Mouse (Mus musculus): ENCODE results near the gene Stox2. TPM values are rescaled to one million over a fixed set of nuclear protein-coding genes. Genes with fewer than 3 reads are reported as not detected.

Gene Stox2
- polyA plus RNA-seq, 1 experiment from 2014 or later = 7.2 TPM

DNA sequence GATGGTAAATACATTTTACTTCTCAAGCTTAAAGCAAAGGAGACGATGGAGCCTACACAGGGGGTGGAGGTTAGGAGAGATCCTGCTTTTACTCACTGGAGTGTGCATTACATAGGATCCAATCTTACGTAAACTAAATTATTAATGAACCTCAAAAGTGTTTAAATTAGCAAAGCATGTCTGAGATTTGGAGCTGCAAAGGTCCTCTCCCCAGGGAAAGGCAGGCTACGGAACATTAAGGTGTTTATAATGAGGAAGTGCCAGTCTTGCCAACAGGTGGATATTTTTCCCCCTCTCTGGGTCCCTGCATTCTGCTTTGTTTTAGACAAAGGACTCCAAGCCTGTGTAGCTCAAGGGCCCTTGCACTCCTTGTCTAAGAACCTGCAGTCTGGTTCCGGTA is 205.3 kb downstream of the Stox2 start:
- H3K4me3 ChIP-seq = no peak overlapping the region
- no peak for ATAC-seq (ENCODE audit: extremely low read depth, insufficient number of reproducible peaks, low FRiP score, low TSS enrichment)
- peaks cover 58% of the 10 kb centered on the region for H3K4me1 ChIP-seq
- no peaks in the 10 kb centered on the region for H3K36me3 ChIP-seq
- no peaks in the 10 kb centered on the region for H3K27me3 ChIP-seq (replicated peaks)
- no peak overlapping the region for H3K4me2 ChIP-seq
- H3K9me3 ChIP-seq = no peaks in the 10 kb centered on the region
- no peak overlapping the region for H3K9ac ChIP-seq
- no peak overlapping the region for H3K27ac ChIP-seq (replicated peaks)
- 88% methylated on average over 4 of the region's 4 CpGs for WGBS

GRCm38 (mm10) chr8:47240266-47240665 is 205.9 kb downstream of the Stox2 start:
- Histone ChIP-seq H3K27ac (replicated peaks) (no peak overlapping the region), H3K36me3 (no peaks in the 10 kb centered on the region), H3K4me3 (no peak overlapping the region), H3K9ac (peak overlapping the region; percentile 28; the same call in 1 of the 2 replicates), H3K9me3 (no peaks in the 10 kb centered on the region), H3K4me1 (peaks cover 58% of the 10 kb centered on the region), H3K4me2 (0 out of 2 replicates have a peak overlapping the region, but pooled peaks have one; percentile 22), H3K27me3 (replicated peaks) (no peaks in the 10 kb centered on the region)
- 59% methylated on average over 7 of the region's 7 CpGs for WGBS
- ATAC-seq (ENCODE audit: extremely low read depth, insufficient number of reproducible peaks, low FRiP score, low TSS enrichment) = no peak

GRCm38 (mm10) chr8:47232081-47232480 is 214.1 kb downstream of the Stox2 start:
- 69% methylated on average over 3 of the region's 3 CpGs for WGBS
- no peak overlapping the region for H3K9ac ChIP-seq
- no peak for ATAC-seq (ENCODE audit: extremely low read depth, insufficient number of reproducible peaks, low FRiP score, low TSS enrichment)

GRCm38 (mm10) chr8:47230057-47230456 is 216.1 kb downstream of the Stox2 start:
- Histone ChIP-seq H3K4me1 (peaks cover 32% of the 10 kb centered on the region), H3K27ac (replicated peaks) (no peak overlapping the region), H3K4me3 (no peak overlapping the region), H3K36me3 (no peaks in the 10 kb centered on the region), H3K9ac (no peak overlapping the region), H3K27me3 (replicated peaks) (no peaks in the 10 kb centered on the region), H3K4me2 (no peak overlapping the region), H3K9me3 (no peaks in the 10 kb centered on the region)
- no peak for ATAC-seq (ENCODE audit: extremely low read depth, insufficient number of reproducible peaks, low FRiP score, low TSS enrichment)
- WGBS = 85% methylated on average over 5 of the region's 5 CpGs

More at GRCm38 (mm10) chr8:47232081-47232480, 214.1 kb downstream of the Stox2 start:
- H3K27ac ChIP-seq (replicated peaks) = no peak overlapping the region
- H3K27me3 ChIP-seq (replicated peaks) = no peaks in the 10 kb centered on the region
- no peak overlapping the region for H3K4me3 ChIP-seq
- no peaks in the 10 kb centered on the region for H3K9me3 ChIP-seq
- H3K4me1 ChIP-seq = peaks cover 37% of the 10 kb centered on the region
- H3K36me3 ChIP-seq = no peaks in the 10 kb centered on the region
- no peak overlapping the region for H3K4me2 ChIP-seq

DNA sequence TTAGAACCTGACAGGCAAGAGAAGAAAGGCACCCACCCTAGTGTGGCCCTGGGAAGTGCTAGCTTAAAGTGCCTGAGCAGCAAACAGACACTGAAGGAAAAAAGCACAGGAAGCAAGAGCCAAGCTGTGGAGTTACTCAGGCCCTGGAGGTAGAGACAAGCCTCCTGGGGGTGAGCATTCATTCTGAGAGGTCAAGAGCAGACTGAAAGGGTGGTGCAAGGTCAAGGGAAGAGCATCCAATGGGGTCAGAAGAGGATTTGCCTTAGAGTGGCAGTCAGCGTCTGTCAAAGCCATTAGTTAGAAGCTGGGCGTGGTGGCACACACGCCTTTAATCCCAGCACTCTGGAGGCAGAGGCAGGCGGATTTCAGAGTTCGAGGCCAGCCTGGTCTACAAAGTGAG is 224.3 kb downstream of the Stox2 start:
- Histone ChIP-seq H3K9ac (no peak overlapping the region), H3K36me3 (no peaks in the 10 kb centered on the region), H3K4me1 (peaks cover 41% of the 10 kb centered on the region), H3K9me3 (no peaks in the 10 kb centered on the region), H3K4me2 (no peak overlapping the region), H3K4me3 (no peak overlapping the region), H3K27me3 (replicated peaks) (no peaks in the 10 kb centered on the region), H3K27ac (replicated peaks) (no peak overlapping the region)
- no peak for ATAC-seq (ENCODE audit: extremely low read depth, insufficient number of reproducible peaks, low FRiP score, low TSS enrichment)
- 77% methylated on average over 5 of the region's 5 CpGs for WGBS

DNA sequence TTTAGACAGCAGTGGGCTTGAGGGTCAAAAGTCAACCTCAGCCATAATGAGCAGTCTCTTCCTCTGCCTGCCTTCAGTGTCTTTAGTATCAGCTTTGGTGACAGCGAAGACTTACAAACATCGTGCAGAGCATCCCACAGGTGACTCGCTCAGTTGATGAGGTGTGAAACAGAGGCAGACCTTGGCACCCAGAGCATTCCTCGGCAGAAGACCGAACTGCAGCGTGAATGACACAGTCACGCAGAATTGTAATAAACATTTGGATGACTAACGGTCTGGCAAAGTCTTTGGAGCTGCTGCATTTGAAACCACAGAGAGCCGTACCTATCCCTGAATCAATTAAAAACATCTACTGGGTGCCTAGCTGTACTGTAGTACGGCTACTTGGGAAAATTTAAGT is 225.0 kb downstream of the Stox2 start:
- no peaks in the 10 kb centered on the region for H3K9me3 ChIP-seq
- ATAC-seq (ENCODE audit: extremely low read depth, insufficient number of reproducible peaks, low FRiP score, low TSS enrichment) = no peak
- no peak overlapping the region for H3K4me2 ChIP-seq
- H3K27me3 ChIP-seq (replicated peaks) = no peaks in the 10 kb centered on the region
- no peak overlapping the region for H3K9ac ChIP-seq
- WGBS = 67% methylated on average over 10 of the region's 10 CpGs
- peaks cover 41% of the 10 kb centered on the region for H3K4me1 ChIP-seq
- no peak overlapping the region for H3K27ac ChIP-seq (replicated peaks)
- H3K4me3 ChIP-seq = no peak overlapping the region
- H3K36me3 ChIP-seq = no peaks in the 10 kb centered on the region

DNA sequence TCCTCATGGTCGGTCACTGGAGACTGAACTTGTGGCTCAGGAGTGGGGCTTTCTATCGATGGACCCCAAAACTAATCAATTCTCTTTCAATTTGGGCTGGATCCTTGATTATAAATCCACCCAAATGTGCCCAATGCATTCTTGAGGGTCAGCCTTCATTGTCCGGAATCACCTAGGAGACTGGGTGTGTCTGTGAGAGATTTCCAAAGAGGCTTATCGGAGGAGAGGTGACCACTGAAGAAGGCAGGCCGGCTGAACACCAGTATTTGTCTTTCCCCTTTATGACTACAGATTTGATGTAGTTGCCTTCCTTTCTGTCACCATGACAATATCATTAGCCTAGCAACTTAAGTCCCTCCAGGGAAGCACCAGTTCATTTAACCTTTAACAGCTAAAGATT is 225.8 kb downstream of the Stox2 start:
- no peak for ATAC-seq (ENCODE audit: extremely low read depth, insufficient number of reproducible peaks, low FRiP score, low TSS enrichment)
- Histone ChIP-seq H3K4me2 (no peak overlapping the region), H3K27me3 (replicated peaks) (no peaks in the 10 kb centered on the region), H3K4me3 (no peak overlapping the region), H3K9ac (no peak overlapping the region), H3K9me3 (no peaks in the 10 kb centered on the region), H3K27ac (replicated peaks) (no peak overlapping the region), H3K36me3 (no peaks in the 10 kb centered on the region), H3K4me1 (peaks cover 41% of the 10 kb centered on the region)
- whole genome bisulfite sequencing = 87% methylated on average over 5 of the region's 5 CpGs

GRCm38 (mm10) chr8:47218536-47218935 is 227.6 kb downstream of the Stox2 start:
- peak overlapping the region; percentile 17; the same call in 1 of the 2 replicates for H3K9ac ChIP-seq
- H3K4me3 ChIP-seq = no peak overlapping the region
- H3K27me3 ChIP-seq (replicated peaks) = no peaks in the 10 kb centered on the region
- ATAC-seq (ENCODE audit: extremely low read depth, insufficient number of reproducible peaks, low FRiP score, low TSS enrichment) = no peak
- WGBS = 30% methylated on average over 6 of the region's 6 CpGs
- H3K36me3 ChIP-seq = no peaks in the 10 kb centered on the region
- H3K27ac ChIP-seq (replicated peaks) = peak overlapping the region; percentile 71
- peaks cover 41% of the 10 kb centered on the region for H3K4me1 ChIP-seq
- peak overlapping the region; percentile 54 for H3K4me2 ChIP-seq
- no peaks in the 10 kb centered on the region for H3K9me3 ChIP-seq

DNA sequence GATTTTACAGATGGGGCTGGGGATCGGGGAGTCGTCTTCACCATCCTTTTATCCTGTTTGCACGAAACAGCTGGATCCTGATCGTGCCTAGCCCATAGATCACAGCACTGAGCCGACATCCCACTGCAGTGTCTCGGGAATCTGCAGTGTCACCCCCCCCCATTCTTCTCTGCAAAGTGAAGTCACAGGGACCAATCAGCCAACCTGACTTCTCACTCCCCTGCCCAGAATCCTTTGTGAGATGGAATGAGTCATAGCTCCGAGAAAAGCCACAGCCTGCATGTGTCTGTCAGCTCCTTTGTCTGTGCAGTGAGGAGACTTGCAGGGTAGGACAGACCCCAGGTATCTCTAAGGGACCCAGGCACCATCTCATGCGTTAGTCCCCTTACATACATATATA is 228.1 kb downstream of the Stox2 start:
- peak overlapping the region; percentile 54 for H3K4me2 ChIP-seq
- peak; percentile 56; the same call in 1 of the 2 replicates for ATAC-seq (ENCODE audit: extremely low read depth, insufficient number of reproducible peaks, low FRiP score, low TSS enrichment)

DNA sequence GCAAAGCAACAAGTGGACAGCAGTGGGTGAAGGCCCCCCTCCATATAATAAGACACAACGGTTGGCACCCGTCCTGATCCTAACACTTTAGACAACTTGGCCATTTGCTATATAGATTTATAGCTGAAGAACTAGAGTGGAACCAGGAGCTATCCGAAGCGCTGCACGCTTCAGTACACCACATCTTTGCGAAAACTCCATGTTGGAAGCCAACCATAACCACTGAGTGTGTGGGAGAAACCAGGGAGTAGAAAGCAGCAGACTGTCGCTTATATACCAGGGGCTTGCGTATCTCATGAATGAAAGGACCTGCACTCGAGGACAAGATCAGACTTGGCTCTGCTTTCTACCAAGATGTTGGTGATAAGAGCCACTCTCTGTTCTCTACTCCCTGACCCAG is 234.0 kb downstream of the Stox2 start:
- Histone ChIP-seq H3K9ac (no peak overlapping the region), H3K36me3 (no peaks in the 10 kb centered on the region), H3K27me3 (replicated peaks) (no peaks in the 10 kb centered on the region), H3K4me2 (no peak overlapping the region), H3K4me3 (no peak overlapping the region), H3K27ac (replicated peaks) (no peak overlapping the region), H3K4me1 (peaks cover 19% of the 10 kb centered on the region), H3K9me3 (no peaks in the 10 kb centered on the region)
- 81% methylated on average over 9 of the region's 9 CpGs for WGBS
- ATAC-seq (ENCODE audit: extremely low read depth, insufficient number of reproducible peaks, low FRiP score, low TSS enrichment) = no peak

More for the DNA sequence above, 228.1 kb downstream of the Stox2 start:
- Histone ChIP-seq H3K27me3 (replicated peaks) (no peaks in the 10 kb centered on the region), H3K9me3 (no peaks in the 10 kb centered on the region), H3K9ac (peak overlapping the region; percentile 17; the same call in 1 of the 2 replicates), H3K27ac (replicated peaks) (peak overlapping the region; percentile 71), H3K36me3 (no peaks in the 10 kb centered on the region), H3K4me3 (peak overlapping the region; percentile 17; the same call in 1 of the 2 replicates), H3K4me1 (peaks cover 38% of the 10 kb centered on the region)
- 17% methylated on average over 8 of the region's 8 CpGs for WGBS

DNA sequence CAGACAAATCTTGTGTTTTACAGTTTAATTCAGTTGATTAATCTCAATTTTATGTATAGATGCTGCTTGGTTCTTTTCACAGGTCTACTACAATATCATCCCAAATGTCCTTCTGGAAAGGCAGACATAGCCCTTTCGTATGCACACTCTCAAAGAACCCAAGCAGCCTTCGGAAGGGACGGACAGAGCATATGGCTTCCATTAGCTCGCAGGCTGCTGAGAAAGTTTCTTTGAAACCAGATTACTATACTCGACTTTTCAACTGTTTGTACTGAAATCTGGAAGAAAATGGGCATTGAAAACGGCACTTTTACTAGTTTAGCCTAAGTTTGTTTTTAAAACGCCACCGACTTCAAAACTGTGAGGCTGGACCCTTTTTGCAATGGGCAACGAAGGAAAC is 234.9 kb downstream of the Stox2 start:
- Histone ChIP-seq H3K4me2 (no peak overlapping the region), H3K9ac (no peak overlapping the region), H3K4me3 (no peak overlapping the region), H3K9me3 (no peaks in the 10 kb centered on the region), H3K27me3 (replicated peaks) (no peaks in the 10 kb centered on the region), H3K27ac (replicated peaks) (no peak overlapping the region), H3K36me3 (no peaks in the 10 kb centered on the region), H3K4me1 (peaks cover 27% of the 10 kb centered on the region)
- ATAC-seq (ENCODE audit: extremely low read depth, insufficient number of reproducible peaks, low FRiP score, low TSS enrichment) = no peak
- 70% methylated on average over 9 of the region's 9 CpGs for WGBS

- H3K4me1 ChIP-seq = peaks cover 35% of the 10 kb centered on the region
- H3K4me3 ChIP-seq = no peak overlapping the region
- H3K4me2 ChIP-seq = no peak overlapping the region
- H3K27ac ChIP-seq (replicated peaks) = no peak overlapping the region
- H3K27me3 ChIP-seq (replicated peaks) = no peaks in the 10 kb centered on the region
- H3K36me3 ChIP-seq = no peaks in the 10 kb centered on the region
- H3K9me3 ChIP-seq = no peaks in the 10 kb centered on the region
- no peak for ATAC-seq (ENCODE audit: extremely low read depth, insufficient number of reproducible peaks, low FRiP score, low TSS enrichment)
- no peak overlapping the region for H3K9ac ChIP-seq
- 45% methylated on average over 4 of the region's 4 CpGs for WGBS
Observed at GRCm38 (mm10) chr8:47208246-47208645, 237.9 kb downstream of the Stox2 start.

Data from heart, embryonic 13.5 days (tissue).